Mouse (Mus musculus): ENCODE measurements around the gene Gm21969. TPM values are rescaled to one million over a fixed set of nuclear protein-coding genes. Genes with fewer than 3 reads are reported as not detected.

Gm21969 gene
- total and polyA plus RNA-seq, 3 experiments: 0.03 to 0.09 TPM; not detected in 1

- DNase-seq: no peak
Observed at GRCm38 (mm10) chr4:139653238-139653637, 50.3 kb downstream of the Gm21969 start, which contains the start of gene Tas1r2. TSS of gene Tas1r2 (plus strand) at chr4:139653538.

DNA sequence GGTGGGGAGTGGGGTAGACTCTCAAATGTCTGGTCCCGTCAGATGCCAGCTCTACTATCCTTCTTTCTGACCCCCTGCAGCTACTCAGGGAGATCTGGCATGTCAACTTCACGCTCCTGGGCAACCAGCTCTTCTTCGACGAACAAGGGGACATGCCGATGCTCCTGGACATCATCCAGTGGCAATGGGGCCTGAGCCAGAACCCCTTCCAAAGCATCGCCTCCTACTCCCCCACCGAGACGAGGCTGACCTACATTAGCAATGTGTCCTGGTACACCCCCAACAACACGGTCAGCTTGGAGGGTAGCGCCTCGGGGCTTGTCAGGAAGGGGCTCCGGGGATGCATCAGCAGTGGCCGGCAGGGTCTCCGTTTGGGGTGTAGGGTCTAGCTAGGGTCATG lies 58.9 kb downstream of the Gm21969 start:
- no peak for DNase-seq

- no peak for DNase-seq
Observed at GRCm38 (mm10) chr4:139667632-139668031, 64.6 kb downstream of the Gm21969 start.

- peak; percentile 33 for DNase-seq
Observed at GRCm38 (mm10) chr4:139669847-139670246, 66.9 kb downstream of the Gm21969 start.

- DNase-seq: no peak
Observed at GRCm38 (mm10) chr4:139675696-139676095, 72.7 kb downstream of the Gm21969 start.

DNA sequence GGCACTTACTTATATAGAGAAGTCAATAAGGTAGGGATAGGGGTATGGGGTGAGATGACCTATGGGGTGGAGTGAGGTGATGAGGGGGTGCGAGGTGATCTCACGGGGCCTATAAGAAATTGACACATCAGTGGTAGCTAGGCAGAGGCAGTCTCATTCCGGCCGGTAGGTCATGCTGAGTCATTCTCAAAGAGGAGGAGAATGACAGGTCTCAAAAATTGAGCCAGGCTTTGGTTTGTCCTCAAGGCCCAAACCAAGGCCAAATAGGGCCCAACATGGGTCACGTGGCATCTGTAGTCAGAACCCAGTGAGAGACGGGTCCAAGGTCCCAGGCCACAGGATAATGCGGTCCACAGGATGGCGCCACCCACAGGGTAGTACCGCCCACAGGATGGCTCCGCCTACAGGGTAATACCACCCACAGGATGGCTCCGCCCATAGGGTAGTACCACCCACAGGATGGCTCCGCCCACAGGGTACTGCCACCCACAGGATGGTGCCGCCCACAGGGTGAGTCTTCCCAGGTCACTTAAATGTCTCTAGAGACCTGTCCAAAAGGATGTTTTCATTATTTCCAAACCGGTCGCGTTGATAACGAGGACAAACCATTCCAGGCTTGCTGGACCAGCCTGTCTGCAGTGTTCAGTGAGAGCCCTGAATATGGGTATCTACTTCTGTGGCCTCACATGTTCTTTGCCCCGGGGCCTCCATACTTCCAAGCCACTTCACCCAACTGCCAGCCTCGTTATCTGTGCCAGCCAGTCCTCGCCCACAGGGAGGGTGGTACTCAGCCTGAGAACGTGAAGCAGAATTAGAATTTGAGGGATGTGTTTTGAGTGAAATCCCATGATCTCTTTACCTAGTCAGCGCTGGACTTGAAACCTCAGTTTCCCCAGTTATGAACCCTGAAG lies 81.0 kb downstream of the Gm21969 start:
- peak; percentile 94 for DNase-seq

- DNase-seq: peak; percentile 65
Observed at GRCm38 (mm10) chr4:139684639-139685017, 81.6 kb downstream of the Gm21969 start.

- no peak for DNase-seq
Observed at GRCm38 (mm10) chr4:139688058-139688457, 85.1 kb downstream of the Gm21969 start.

DNA sequence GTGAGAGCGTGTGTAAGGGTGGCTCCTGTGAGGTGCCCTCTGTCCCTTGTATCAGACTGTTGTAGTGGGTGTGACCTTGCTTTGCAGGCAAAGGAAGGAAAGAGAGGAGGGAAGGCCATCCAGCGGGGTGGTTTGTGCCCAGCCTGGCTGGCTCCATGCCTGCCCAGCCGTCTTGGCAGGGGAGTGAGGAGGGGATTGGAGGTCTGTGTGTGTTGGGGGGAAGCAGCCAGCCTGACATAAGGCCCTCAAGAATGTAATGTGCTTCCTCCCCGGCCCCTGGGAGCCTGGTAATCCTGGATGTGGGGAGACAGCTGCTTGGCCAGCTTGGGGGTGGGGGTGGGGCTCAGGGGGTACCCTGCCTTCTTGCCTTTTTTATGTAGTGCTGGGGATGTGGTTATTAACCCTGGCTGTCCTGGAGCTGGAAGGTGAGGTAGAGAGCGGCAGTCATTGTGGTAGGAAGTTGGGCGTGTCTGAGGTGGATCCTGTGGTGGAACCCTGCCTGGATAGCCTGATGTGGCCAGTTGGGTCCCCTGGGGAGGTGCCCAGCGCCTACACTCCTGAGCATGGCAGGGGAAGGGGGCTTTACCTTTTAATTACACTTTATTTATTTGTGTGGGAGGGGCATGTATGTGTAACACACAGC lies 86.8 kb downstream of the Gm21969 start:
- peak; percentile 19 for DNase-seq

DNA sequence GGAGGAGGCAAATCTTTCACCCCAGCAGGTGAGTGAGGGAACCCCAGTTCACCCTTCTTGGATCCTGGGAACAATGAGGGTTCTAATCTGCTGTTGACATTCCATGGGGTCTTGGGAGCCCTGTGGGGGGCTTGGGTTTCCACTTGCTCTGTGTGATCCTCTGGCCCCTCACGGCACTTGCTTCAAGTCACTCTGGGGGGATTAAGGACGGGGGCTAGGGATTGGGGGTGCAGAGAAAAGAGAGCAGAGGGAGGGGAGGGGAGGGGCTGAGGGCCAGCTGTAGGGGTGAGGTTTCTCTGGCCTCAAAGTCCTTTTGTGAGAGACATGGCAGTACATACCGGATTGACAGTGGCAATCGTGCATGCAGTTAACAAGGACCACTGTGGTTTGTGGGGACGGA lies 90.3 kb downstream of the Gm21969 start:
- no peak for DNase-seq

DNA sequence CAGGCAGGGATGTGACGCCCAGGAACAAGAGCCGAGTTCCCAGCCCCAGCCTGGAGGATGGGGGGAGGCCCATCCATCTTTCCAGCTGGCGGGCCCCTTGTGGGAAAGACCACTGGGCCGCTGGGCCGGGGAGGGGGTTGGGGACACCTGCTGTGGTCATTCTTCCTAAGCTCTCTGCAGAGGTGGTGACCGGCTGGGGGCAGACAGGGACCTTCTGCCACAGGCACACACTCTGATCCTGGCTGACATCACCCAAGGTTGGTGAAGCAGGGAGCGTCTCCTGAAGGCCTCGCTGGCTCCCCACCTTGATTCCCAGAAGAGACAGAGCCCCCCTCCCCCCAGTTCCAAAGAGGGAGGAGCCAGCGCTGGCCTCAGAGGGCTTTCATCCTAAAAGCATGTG lies 94.8 kb downstream of the Gm21969 start:
- no peak for DNase-seq

- DNase-seq: no peak
Observed at GRCm38 (mm10) chr4:139698602-139699001, 95.6 kb downstream of the Gm21969 start.

DNA sequence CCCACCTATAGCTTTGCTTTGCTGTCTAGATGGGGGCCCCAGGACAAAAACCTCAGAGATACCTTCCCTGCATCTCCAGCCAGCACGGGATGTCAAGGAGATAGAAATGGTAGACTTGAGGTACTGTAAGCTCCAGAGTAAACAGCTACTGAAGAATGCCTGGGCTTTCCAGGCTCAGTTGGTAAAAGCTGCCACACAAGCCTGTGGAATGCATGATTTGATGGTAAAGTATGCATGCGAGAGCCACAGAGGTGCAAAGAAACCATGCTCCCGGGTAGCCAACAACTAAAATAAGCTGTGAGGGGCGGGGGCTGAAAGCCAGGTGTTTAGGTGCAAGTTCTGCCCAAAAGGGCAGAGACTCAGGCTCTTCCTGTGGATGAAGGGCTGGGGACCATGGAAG lies 99.9 kb downstream of the Gm21969 start:
- no peak for DNase-seq

DNA sequence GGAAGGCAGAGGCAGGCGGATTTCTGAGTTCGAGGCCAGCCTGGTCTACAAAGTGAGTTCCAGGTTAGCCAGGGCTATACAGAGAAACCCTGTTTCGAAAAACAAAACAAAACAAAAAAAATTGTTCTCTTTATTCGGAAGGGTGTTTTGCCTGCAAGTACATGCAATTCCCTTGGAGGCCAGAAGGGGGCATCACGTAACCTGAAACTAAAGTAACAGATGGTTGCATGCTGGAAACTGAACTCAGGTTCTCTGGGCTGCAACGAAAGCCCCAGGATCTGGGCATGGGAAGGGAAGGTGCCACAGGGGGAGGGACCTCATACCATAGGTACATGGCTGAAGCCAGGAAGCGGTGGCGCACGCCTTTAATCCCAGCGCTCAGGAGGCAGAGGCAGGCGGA lies 100.5 kb downstream of the Gm21969 start:
- DNase-seq: no peak

DNA sequence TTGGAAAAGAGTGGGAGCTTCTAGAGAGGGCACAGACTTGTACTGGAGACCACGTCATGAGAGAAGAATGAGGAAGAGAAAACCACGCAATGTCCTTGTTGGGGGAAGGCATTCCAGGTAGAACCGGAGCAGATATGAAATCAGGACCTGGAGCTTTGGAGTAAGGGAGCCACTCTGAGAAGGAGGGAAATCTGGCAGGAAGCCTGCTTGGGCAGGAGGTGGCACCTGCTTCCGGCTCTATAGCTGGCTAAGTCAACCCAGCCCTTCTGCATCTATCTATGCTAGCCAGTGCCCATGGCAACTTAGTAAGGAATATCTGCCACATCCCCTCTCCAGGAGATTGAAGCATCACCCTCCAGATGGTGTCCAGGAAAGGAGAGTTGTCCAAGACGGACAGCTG lies 103.0 kb downstream of the Gm21969 start:
- no peak for DNase-seq

- DNase-seq: no peak
Observed at GRCm38 (mm10) chr4:139710467-139711334, 107.7 kb downstream of the Gm21969 start.

Small RNA genes lying within 50 kb of the gene (microRNA-seq; reads per million reads assigned to microRNA genes)
- gene Gm25571 (0 reads per million in 2 experiments), gene Mir7020 (0.22 to 0.41 reads per million in 2 experiments)

Other genes starting within 250 kb of the Gm21969 start
- gene Iffo2, start 72.6 kb upstream of the Gm21969 start, total RNA-seq (2021): 10 to 100 TPM; 11.5 to 13.2 TPM
- gene Iffo2, start 72.6 kb upstream of the Gm21969 start, polyA plus RNA-seq (2012; rRNA removed): 6.3 and 6.4 TPM in 2 replicates
- gene Aldh4a1, start 19.7 kb downstream of the Gm21969 start, total RNA-seq (2021): 100 to 1,000 TPM in 1 of 2 experiments, 10 to 100 TPM in 1; 77.6 to 145 TPM
- gene Aldh4a1, start 19.7 kb downstream of the Gm21969 start, polyA plus RNA-seq (2012; rRNA removed): 221 and 280 TPM in 2 replicates
- not detected for gene Tas1r2, start 50.4 kb downstream of the Gm21969 start, total RNA-seq (2021)
- gene Tas1r2, start 50.4 kb downstream of the Gm21969 start, polyA plus RNA-seq (2012; rRNA removed): 0.03 TPM in 1 of 2 replicates, not detected in the other
- gene Pax7, start 230.3 kb downstream of the Gm21969 start, total RNA-seq (2021): not detected
- gene Pax7, start 230.3 kb downstream of the Gm21969 start, polyA plus RNA-seq (2012; rRNA removed): not detected in 2 replicates